Mouse (Mus musculus) right cerebral cortex, adult 18-20 months (tissue): ENCODE measurements around the gene Col11a1.
A peak's percentile ranks its signal among the peaks of the same experiment; 100 is the strongest.

Source experiments
- DNase-seq: peaks from one replicate; pipeline ENCODE4 v3.0.0; 2022; ENCODE audit warnings: mixed read lengths

Gene Col11a1

GRCm38 (mm10) chr3:114029971-114030635 is at the start of gene Col11a1:
Gene Col11a1, plus strand, starts transcription at chr3:114030540.
- DNase-seq, result peak; percentile 59

- DNase-seq, result no peak
Measured at GRCm38 (mm10) chr3:113990936-113991335, 39.4 kb upstream of the Col11a1 start.

- no peak for DNase-seq
Measured at GRCm38 (mm10) chr3:114030886-114031285, 546 bp downstream of the Col11a1 start.

GRCm38 (mm10) chr3:114031351-114032213 is 1.2 kb downstream of the Col11a1 start:
- DNase-seq, result no peak

- peak; percentile 37 for DNase-seq
Measured at GRCm38 (mm10) chr3:114032333-114032732, 2.0 kb downstream of the Col11a1 start.

GRCm38 (mm10) chr3:114052406-114052805 is 22.1 kb downstream of the Col11a1 start:
- DNase-seq, result no peak

- no peak for DNase-seq
Measured at GRCm38 (mm10) chr3:114053501-114053900, 23.2 kb downstream of the Col11a1 start.

GRCm38 (mm10) chr3:114065123-114065522 is 34.8 kb downstream of the Col11a1 start:
- DNase-seq, result no peak

- peak; percentile 80 for DNase-seq
Measured at GRCm38 (mm10) chr3:114065587-114065986, 35.2 kb downstream of the Col11a1 start.

- no peak for DNase-seq
Measured at GRCm38 (mm10) chr3:114099335-114099734, 69.0 kb downstream of the Col11a1 start.

- DNase-seq, result peak; percentile 2
Measured at GRCm38 (mm10) chr3:114107099-114107498, 76.8 kb downstream of the Col11a1 start.

GRCm38 (mm10) chr3:114147140-114147539 is 116.8 kb downstream of the Col11a1 start:
- DNase-seq, result no peak

GRCm38 (mm10) chr3:114197964-114198750 is 167.8 kb downstream of the Col11a1 start:
- DNase-seq, result no peak

- no peak for DNase-seq
Measured at GRCm38 (mm10) chr3:114212255-114212654, 181.9 kb downstream of the Col11a1 start.

GRCm38 (mm10) chr3:114216105-114216504 is 185.8 kb downstream of the Col11a1 start:
- DNase-seq, result no peak

GRCm38 (mm10) chr3:114229501-114229900 is 199.2 kb downstream of the Col11a1 start:
- no peak for DNase-seq
